Mouse (Mus musculus): ENCODE results near the gene Svop.

Gene Svop

GRCm38 (mm10) chr5:114045134-114045533 lies 46.2 kb downstream of the Svop start:
- no peak for DNase-seq

GRCm38 (mm10) chr5:114043800-114044199 lies 47.6 kb downstream of the Svop start:
- no peak for DNase-seq

DNA sequence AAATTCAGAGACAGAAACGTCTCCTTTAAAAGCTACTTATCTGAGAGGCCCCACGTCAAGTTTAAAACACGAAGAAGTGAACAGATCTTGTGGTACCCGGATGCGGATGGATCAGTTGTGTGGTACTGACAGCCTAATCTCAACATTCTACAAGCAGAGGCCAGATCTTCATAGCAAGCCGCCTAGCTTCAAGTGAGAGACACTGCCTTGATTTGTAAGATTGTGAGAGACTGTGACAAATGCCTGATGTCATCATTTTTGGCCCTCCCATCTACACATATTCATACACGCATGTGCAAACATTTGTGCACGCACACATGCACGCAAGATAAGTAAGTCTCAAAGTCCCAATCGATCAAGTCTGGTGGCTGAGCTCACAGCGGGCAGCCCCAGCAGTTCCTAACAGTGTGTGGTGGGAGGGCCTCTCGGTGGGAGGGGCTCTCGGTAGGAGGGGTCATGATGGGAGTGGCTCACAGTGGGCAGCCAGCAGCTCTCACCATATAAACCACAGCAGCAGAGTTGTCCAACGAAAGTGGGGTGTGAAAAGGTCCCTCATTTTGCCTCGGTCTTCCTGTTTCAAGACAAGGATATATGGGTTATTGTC lies 49.9 kb downstream of the Svop start:
- DNase-seq: no peak

DNA sequence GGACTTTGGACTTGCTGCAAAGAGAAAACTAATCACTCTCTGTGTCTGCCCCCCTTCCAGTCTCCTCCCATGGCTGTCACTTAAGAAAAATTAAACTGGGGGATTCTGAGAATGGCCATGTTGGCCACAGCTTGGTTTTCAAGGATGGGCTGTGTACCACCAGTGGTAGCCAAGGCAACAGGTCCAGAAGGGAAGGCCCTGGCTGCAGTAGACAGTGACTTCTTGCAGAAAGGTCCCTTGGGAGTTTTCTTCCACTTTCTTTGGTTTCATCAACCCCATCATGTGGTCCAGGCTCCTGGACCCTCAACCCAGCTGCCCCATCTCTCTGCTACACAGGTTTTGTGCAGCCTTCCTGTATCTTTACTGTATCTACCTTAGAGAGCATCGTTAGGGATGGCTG lies 50.5 kb downstream of the Svop start:
- no peak for DNase-seq

- DNase-seq: no peak
Observed at GRCm38 (mm10) chr5:114040508-114040907, 50.9 kb downstream of the Svop start.

- DNase-seq: no peak
Observed at GRCm38 (mm10) chr5:114035111-114035510, 56.3 kb downstream of the Svop start.

DNA sequence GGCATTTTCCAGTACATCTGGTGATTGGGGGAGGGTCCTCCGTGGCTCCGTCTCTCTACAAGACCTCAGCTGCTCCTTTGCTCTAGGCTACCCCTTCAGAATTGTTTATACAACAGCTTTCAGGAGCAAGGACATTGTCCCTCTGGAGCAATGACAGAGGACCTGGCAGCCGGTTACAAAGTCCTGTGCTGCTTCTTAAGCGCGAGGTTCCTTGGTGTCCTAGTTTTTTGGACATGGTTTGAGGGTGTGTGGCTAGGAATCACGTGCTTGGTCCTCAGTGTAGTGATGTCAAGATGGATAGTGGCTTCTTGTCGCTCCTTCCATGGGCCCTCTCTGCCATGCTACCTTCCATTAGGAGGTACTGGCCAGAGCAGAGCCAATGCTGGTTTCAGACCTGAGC lies 57.0 kb downstream of the Svop start:
- no peak for DNase-seq

- no peak for DNase-seq
Observed at GRCm38 (mm10) chr5:114032161-114032763, 59.1 kb downstream of the Svop start.

DNA sequence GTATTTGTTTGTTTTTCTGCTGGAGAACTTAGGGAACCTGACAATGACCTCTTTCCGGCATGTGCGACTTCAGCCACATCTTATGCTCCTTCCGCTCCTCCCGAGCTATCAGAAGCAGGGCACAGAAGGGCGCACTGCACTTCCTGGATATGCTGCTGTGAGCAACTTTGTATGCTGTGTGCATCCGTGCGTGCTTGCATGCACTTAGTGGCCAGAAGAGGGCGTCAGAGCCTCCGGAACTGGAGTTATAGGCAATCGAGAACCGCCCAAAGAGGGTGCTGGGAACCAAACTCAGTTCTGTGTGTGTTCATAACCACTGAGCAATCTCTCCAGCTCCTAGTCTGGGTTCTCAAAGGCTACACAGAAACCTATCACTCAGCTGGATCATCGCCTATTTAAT lies 60.7 kb downstream of the Svop start:
- DNase-seq: no peak

GRCm38 (mm10) chr5:114028111-114028510 lies 63.3 kb downstream of the Svop start:
- DNase-seq: no peak

GRCm38 (mm10) chr5:114027217-114027944 lies 64.0 kb downstream of the Svop start:
- DNase-seq: no peak

DNA sequence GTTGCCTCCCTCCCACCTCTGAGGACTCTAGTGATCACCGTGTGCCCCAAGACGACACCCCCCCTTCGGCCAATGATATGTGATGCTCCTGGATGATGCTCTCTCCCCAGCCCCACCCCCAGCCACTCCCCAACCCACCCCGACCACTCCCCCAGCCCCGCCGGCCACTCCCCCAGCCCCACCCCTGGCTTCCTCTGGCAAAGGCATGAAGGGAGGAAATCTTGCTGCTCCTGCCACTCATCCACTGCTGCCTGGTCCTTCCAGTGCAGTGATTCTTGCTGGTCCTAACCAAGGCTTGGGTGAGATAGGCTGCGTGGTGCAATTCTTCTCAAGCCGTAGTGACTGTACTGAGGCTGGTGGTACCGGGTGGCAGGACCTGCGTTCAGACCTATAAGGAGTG lies 66.5 kb downstream of the Svop start:
- DNase-seq: no peak

GRCm38 (mm10) chr5:114024390-114024789 lies 67.0 kb downstream of the Svop start:
- DNase-seq: no peak

- no peak for DNase-seq
Observed at GRCm38 (mm10) chr5:114015121-114015520, 76.2 kb downstream of the Svop start.

GRCm38 (mm10) chr5:114009049-114009448 lies 82.3 kb downstream of the Svop start:
- DNase-seq: no peak

GRCm38 (mm10) chr5:114007753-114008453 lies 83.5 kb downstream of the Svop start:
- no peak for DNase-seq

DNA sequence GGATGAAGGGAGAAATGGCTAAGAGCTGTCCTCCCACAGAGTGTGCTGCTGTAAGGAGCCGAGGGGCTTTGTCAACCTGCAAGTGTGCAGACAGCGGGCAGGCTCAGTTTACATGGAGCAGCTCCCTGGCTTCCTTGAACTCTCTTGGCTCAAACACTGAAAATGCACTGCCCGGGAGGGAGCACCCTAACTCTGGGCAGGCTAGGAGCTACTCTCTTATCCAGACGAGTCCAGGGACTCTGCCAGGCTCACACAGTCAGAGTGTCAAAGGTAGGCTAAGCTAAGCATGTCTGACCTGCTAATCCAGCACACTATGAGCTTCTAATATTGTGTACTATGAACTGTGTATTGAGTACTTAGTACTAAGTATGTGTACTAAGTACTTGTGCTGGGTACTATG lies 84.4 kb downstream of the Svop start:
- DNase-seq: no peak

- no peak for DNase-seq
Observed at GRCm38 (mm10) chr5:114005100-114005499, 86.3 kb downstream of the Svop start.

DNA sequence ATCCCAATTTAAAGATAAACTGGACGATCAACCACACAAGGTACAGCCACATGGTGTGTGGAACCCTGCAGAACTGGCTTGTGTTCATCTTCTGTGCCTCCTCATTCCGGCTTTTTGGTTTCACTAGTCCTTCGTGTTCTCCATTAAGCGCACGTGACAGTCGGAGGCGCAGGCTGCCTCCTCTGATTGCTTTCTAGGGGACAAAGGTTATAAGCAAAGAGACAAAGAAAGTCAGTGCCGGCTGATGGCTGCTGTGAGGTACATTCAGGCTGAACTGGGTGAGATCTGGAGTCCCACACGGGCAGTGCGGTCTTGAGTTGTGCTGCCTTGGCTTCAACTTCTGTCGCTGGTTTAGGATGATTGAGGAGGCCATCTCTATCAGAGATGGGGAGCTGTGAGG lies 86.8 kb downstream of the Svop start:
- no peak for DNase-seq

- DNase-seq: no peak
Observed at GRCm38 (mm10) chr5:114003542-114003941, 87.8 kb downstream of the Svop start, which contains the start of gene Dao. Gene Dao, plus strand, starts transcription at chr5:114003703.

- no peak for DNase-seq
Observed at GRCm38 (mm10) chr5:113999382-113999781, 92.0 kb downstream of the Svop start.

GRCm38 (mm10) chr5:113996458-113996857 lies 94.9 kb downstream of the Svop start:
- no peak for DNase-seq
